Mouse (Mus musculus): ENCODE data around the gene Nat8f2.
A peak's percentile ranks its signal among the peaks of the same experiment; 100 is the strongest.
"Not testable (repeated sequence)": the region's sequence is repeated elsewhere in the genome, so short reads cannot be mapped to it uniquely, and the experiment has no call there.

Gene Nat8f2

DNA sequence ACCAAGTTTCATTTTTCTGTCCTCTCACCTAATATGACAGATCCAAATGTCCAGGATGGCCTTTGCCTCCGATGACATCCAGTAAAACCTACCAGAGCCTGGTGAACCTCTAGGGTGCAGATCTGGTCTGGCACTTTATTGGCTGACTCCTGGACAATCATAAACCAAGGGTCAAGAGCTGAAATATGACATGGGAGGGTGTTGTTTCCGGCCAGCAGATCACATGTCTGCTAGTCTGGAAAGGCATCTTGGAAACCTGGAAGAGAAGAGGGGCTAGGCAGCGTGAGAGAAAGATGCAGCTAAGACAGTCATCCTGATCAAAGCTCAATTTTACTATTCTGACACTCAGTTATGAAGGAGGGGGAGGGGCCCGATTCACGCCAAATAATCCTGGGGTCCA, at the start of gene Nat8f2:
Gene Nat8f2 (minus strand): TSS at position 153 of the 400 bp plus-strand sequence.
- ATAC-seq (ENCODE audit: low TSS enrichment): not testable (repeated sequence)

- ATAC-seq (ENCODE audit: low TSS enrichment): not testable (repeated sequence)
These were observed 49.4 kb upstream of the Nat8f2 start for GRCm38 (mm10) chr6:85918341-85918740.

DNA sequence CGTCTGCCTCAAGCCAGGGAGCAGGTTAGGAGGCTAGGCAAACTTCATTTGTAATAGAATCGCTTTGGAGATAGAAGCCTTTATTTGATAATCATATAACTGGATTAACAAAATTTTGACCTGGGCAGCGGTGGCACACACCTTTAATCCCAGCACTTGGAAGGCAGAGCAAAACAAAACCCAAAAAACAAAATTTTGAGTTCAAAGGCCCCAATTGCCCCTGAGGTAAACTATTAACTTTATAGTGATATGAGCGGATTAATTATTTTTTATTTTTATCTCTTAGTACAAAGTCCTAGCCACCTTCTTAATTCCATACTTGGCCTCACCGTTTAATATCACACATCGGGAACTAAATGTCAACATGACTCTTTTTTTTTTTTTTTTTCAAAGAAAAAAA, 47.6 kb upstream of the Nat8f2 start:
- no peak for ATAC-seq (ENCODE audit: low TSS enrichment)

- peak; percentile 95 for ATAC-seq (ENCODE audit: low TSS enrichment)
These were observed 46.9 kb upstream of the Nat8f2 start, which contains the start of gene Nat8f1 for GRCm38 (mm10) chr6:85915539-85916513. TSS of gene Nat8f1 (minus strand) at chr6:85915687.

DNA sequence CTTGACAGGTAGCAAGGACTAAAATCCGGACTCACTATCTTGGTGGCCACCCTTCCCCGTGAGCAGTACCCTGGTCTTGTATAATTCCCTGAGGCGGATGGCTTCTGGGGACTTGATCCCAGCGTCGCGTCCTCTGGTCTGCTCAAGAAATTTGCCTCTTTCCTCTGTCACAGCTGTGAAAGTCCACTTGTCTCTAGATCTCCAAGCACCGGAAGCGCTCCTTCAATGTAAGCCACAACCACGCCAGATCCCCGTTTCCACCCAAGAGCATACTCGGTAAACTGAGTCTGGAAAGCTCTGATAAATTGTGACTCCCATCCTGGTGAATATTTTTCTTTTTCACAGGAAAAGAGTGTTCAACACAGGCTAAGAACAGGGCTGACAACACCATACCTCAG, 46.2 kb upstream of the Nat8f2 start:
- peak; percentile 25; the same call in 1 of the 2 replicates for ATAC-seq (ENCODE audit: low TSS enrichment)

DNA sequence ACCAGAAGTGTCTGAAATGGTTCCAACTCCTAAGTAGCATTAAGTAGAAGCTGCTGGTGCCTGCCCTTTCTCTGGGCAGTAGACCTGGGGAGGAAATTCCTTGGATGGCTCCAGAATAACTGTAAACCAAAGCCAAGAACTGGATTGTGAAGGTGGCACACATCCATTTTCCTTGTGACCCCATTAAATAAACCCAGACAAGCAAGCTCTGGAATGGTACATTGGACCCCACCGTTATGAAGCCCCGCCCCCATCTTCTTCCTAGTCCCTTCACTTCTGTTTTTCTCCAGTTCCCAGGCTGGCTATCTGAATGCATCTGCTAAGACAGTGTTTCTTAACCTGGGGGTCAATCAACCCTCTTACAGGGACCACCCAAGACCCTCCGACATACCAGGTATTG, 42.6 kb upstream of the Nat8f2 start, which contains the start of gene Tprkb:
Gene Tprkb (plus strand): TSS at position 279 of the 400 bp plus-strand sequence.
- ATAC-seq (ENCODE audit: low TSS enrichment): no peak

DNA sequence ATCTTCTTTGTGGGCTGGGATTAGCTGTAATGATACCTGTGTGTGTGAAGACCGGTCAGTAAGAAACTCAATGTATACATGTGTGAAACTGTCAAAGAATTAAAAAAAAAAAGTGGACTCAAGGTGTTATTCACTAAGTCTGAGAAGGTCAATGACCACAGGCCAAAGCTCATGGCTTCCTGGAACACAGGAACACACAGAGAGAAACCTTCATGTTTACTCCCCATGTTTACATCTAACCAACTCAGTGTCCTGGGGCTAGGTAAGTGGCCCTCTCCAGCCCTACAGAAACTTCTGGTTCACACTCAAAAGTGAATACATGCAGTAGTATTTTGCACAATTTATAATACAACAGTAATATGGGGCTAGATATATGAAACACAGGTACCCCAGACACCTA, 40.7 kb upstream of the Nat8f2 start:
- ATAC-seq (ENCODE audit: low TSS enrichment): no peak

DNA sequence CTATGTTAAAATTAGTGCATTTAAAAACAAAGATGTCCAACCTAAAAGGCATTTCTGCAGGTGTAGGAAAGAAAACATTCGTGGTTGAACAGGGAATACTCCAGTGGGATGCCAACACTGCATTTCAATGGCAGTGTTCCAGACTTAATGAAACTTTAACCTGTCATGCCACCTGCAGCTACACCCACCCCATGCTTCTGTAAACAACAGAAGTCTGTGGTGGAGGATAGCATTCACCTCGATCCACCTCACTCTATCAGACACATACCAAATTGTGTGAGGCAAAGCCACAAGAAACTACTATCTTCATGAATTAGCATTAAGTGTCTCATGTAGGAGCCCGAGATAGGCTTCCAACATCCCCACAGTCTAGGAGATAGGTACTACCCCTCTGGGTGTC, 39.4 kb upstream of the Nat8f2 start:
- ATAC-seq (ENCODE audit: low TSS enrichment): no peak

DNA sequence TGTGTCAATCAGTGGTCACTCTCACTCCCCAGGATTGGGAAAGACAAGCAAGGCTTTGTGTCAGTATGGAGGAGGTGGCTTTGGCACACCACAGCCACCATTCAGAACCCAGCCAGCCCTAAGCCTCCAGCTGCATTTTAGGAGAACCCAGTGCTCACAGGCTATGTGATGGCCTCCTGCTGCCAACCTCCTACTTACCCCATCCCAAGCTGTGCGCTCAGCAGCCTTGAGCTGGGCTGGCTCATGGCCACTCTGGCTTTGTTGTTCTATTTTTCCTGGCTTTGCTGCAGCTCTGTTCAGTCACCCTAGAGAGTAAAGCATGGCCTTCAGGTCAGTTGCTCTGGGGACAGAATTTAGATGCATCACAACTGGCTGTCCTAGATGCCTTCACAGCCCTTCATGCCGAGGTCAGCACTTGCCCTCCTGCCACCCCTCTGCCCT, 38.0 kb upstream of the Nat8f2 start:
- peak; percentile 82 for ATAC-seq (ENCODE audit: low TSS enrichment)

DNA sequence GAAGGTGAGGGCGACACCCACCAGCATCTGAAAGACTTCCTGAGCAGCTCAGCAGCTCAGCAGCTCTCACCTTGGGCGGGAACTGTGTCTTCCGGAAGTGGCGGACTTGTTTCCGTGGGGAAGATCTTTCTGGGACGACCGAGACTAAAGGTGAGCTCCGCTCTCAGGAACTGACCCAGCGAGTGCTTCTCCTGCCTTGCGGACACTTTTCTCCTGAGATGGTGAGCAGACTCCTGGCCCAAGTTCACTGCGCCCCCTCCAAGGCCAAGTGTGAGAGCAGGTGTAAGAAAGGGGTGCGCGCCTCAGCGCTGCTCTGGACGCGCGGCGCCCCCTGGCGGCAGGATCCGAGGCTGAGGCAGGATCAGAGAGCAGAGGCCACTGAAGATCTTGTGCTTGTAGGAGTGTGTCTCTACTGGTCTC, 35.7 kb upstream of the Nat8f2 start, which contains the start of gene Nat8f4:
Gene Nat8f4 (minus strand): TSS at position 243 of the 420 bp plus-strand sequence.
- peak; percentile 74 for ATAC-seq (ENCODE audit: low TSS enrichment)

- ATAC-seq (ENCODE audit: low TSS enrichment): no peak
These were observed 33.3 kb upstream of the Nat8f2 start for GRCm38 (mm10) chr6:85902303-85902702.

GRCm38 (mm10) chr6:85898596-85899475, 29.9 kb upstream of the Nat8f2 start:
- ATAC-seq (ENCODE audit: low TSS enrichment): not testable (repeated sequence)

DNA sequence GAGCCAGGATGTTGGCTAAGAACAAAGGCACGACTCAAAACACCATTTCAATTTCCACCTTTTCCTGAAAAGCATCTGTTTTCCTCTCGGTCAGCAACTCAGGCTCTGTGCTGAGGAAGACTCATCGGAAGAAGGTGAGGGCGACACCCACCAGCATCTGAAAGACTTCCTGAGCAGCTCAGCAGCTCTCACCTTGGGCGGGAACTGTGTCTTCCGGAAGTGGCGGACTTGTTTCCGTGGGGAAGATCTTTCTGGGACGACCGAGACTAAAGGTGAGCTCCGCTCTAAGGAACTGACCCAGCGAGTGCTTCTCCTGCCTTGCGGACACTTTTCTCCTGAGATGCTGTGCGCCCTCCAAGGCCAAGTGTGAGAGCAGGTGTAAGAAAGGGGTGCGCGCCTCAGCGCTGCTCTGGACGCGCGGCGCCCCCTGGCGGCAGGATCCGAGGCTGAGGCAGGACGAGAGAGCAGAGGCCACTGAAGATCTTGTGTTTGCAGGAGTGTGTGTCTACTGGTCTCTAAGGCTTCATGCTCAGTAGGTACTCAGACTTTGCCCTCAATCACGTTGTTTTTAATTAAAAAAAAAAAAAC, 26.2 kb upstream of the Nat8f2 start:
- peak; percentile 47; the same call in 1 of the 2 replicates for ATAC-seq (ENCODE audit: low TSS enrichment)

DNA sequence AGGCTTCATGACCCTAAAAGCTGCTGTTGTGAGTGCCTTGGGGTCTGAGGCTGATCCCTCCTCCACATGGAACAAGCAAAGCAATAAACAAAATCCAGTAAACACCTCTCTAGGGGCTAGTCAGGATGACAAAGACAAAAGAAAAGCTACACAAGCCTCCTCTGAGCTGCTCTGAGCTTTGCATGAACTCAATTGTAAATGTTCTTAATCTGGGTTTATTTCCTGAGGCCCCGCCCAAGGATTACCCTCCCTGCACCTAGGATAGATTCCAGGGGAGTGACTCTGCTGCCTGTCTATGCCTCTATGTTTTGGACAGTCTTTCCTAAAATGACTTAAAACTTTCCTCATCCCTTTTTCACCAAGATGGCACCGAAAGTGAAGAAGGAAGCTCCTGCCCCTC, 20.0 kb upstream of the Nat8f2 start:
- ATAC-seq (ENCODE audit: low TSS enrichment): no peak

DNA sequence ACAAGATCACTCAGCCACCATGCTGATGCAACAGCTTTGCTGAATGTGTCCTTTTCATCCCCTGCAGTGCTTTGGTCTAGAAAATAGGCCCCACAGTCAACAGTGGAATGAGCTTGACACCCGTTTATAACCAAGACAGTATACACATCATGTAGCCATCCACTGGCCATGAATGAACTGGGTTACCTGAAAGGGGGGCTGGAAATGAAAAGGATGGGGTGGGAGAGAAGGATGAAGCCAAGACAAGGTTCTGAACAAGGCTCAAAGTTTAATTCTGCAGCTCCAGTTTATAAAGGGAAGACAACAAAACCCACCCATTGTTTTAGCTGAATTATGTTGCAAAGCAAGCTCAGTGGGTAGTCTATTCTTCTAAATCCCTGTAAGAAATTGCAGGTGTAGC, 15.4 kb upstream of the Nat8f2 start:
- no peak for ATAC-seq (ENCODE audit: low TSS enrichment)

GRCm38 (mm10) chr6:85883246-85883645, 14.3 kb upstream of the Nat8f2 start:
- ATAC-seq (ENCODE audit: low TSS enrichment): not testable (repeated sequence)

- ATAC-seq (ENCODE audit: low TSS enrichment): no peak
These were observed 950 bp downstream of the Nat8f2 start for GRCm38 (mm10) chr6:85867726-85868690.

DNA sequence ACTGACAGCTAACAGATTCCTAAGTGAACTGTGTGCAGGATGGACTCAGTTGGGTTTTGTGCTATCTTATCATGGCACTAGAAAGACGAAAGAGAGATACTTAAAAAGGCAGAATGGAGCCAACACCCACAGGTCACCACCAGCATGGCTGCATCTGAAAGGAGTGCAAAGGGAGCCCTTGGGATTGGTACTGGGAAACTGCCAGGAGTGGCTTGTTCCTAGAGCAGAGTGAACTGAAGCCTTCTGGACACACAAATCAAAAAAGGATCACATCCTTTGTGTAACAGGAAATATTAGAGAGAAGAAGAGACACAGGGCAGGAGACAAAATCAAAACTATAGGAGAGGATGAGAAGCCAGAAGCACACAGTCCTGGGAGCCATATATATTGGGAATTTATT, 2.0 kb downstream of the Nat8f2 start:
- ATAC-seq (ENCODE audit: low TSS enrichment): not testable (repeated sequence)

GRCm38 (mm10) chr6:85866166-85866565, 2.8 kb downstream of the Nat8f2 start:
- ATAC-seq (ENCODE audit: low TSS enrichment): not testable (repeated sequence)

GRCm38 (mm10) chr6:85864900-85865639, 3.9 kb downstream of the Nat8f2 start:
- ATAC-seq (ENCODE audit: low TSS enrichment): not testable (repeated sequence)

All from frontal cortex, adult (tissue).